Mouse (Mus musculus): ENCODE data around the gene Zyg11b.

Zyg11b gene

GRCm38 (mm10) chr4:108192821-108193323 is 108.0 kb downstream of the Zyg11b start:
- no peak for DNase-seq (ENCODE audit: low spot score)

- no peak for DNase-seq (ENCODE audit: low spot score)
Measured at GRCm38 (mm10) chr4:108182278-108182677, 118.6 kb downstream of the Zyg11b start.

Measured in embryo, embryonic 10 days (tissue).